Mouse (Mus musculus) E14TG2a.4 (cell line): ENCODE results near the gene Pea15a.

Source experiments
- CTCF ChIP-seq: conservative IDR thresholded peaks from 2 replicates; pipeline ENCODE4 v1.5.1; 2014; ENCODE audit warnings: low read length
- NANOG ChIP-seq: IDR thresholded peaks from 2 replicates; pipeline ENCODE4 v1.6.1; 2014; ENCODE audit warnings: borderline replicate concordance, low read length, mixed read lengths
- POU5F1 ChIP-seq: IDR thresholded peaks from 2 replicates; pipeline ENCODE4 v1.6.1; 2014; ENCODE audit warnings: low read length, borderline replicate concordance

- peak; percentile 31; the same call in 1 of the 2 replicates for TF ChIP-seq CTCF
- no peak for TF ChIP-seq NANOG
- no peak for TF ChIP-seq POU5F1
Measured at GRCm38 (mm10) chr1:172162009-172162408, 44.6 kb downstream of the Pea15a start.
